Mouse (Mus musculus): ENCODE data around the gene Gemin2.

Gemin2 gene

GRCm38 (mm10) chr12:59013234-59013633 lies at the start of gene Gemin2:
TSS of gene Gemin2 (plus strand) at chr12:59013393.
- POLR2A ChIA-PET = interaction anchor here (0.5 to 6.0 kb wide), 69 partner anchors 9 to 1600 kb away, joined by 3 to 92 read pairs (median 6); partner anchors contain the start of genes Fbxo33 (in 3 of the 4), Pnn (in 3 of the 4) and Trappc6b (in 2 of the 4)
- CTCF ChIA-PET = interaction anchor here in 2 of 4 experiments (1.0 kb wide), 2 partner anchors 19 to 28 kb away, joined by 3 read pairs; no protein-coding TSS in a partner anchor

- CTCF ChIA-PET = interaction anchor here in 3 of 4 experiments (0.6 to 2.9 kb wide), 9 partner anchors 10 to 1142 kb away, joined by 3 to 11 read pairs (median 4); no protein-coding TSS in a partner anchor
- POLR2A ChIA-PET = interaction anchor here in 2 of 4 experiments (0.9 to 4.4 kb wide), 6 partner anchors 11 to 102 kb away, joined by 3 to 16 read pairs (median 5); partner anchors contain the start of genes Gemin2 (in 1 of the 2) and Pnn (in 1 of the 2)
Measured at GRCm38 (mm10) chr12:58964583-58964982, 48.6 kb upstream of the Gemin2 start.

- CTCF ChIA-PET = interaction anchor here (0.6 to 1.2 kb wide), 7 partner anchors 12 to 576 kb away, joined by 3 to 6 read pairs (median 4); no protein-coding TSS in a partner anchor
- POLR2A ChIA-PET = interaction anchor here in 2 of 4 experiments (1.0 to 2.8 kb wide), 8 partner anchors 9 to 64 kb away, joined by 3 to 16 read pairs (median 8); partner anchors contain the start of genes Gemin2 (in 2 of the 2) and Sec23a (in 2 of the 2)
Measured at GRCm38 (mm10) chr12:58976966-58977365, 36.2 kb upstream of the Gemin2 start.

GRCm38 (mm10) chr12:58981178-58981661 lies 32.0 kb upstream of the Gemin2 start:
- CTCF ChIA-PET = interaction anchor here in 1 of 4 experiments (0.7 kb wide), 1 partner anchor 138 kb away, joined by 3 read pairs; no protein-coding TSS in a partner anchor
- POLR2A ChIA-PET = interaction anchor here in 3 of 4 experiments (0.5 to 2.4 kb wide), 7 partner anchors 23 to 150 kb away, joined by 3 to 7 read pairs (median 3); partner anchors contain the start of gene Pnn (in 1 of the 3)

- POLR2A ChIA-PET = interaction anchor here in 1 of 4 experiments (0.5 to 0.7 kb wide), 2 partner anchors 10 to 19 kb away, joined by 3 to 4 read pairs; no protein-coding TSS in a partner anchor
- CTCF ChIA-PET = no interaction called here
Measured at GRCm38 (mm10) chr12:58985766-58986165, 27.4 kb upstream of the Gemin2 start.

- POLR2A ChIA-PET = interaction anchor here in 3 of 4 experiments (0.6 to 6.0 kb wide), 18 partner anchors 12 to 1469 kb away, joined by 3 to 92 read pairs (median 5); partner anchors contain the start of genes Pnn (in 2 of the 3), Fbxo33 (in 1 of the 3) and Trappc6b (in 1 of the 3)
- CTCF ChIA-PET = no interaction called here
Measured at GRCm38 (mm10) chr12:59010482-59010881, 2.7 kb upstream of the Gemin2 start.

- CTCF ChIA-PET = interaction anchor here in 1 of 4 experiments (0.6 kb wide), 2 partner anchors 15 to 29 kb away, joined by 4 to 9 read pairs; no protein-coding TSS in a partner anchor
- POLR2A ChIA-PET = interaction anchor here in 3 of 4 experiments (0.7 to 6.0 kb wide), 27 partner anchors 9 to 797 kb away, joined by 3 to 92 read pairs (median 5); partner anchors contain the start of genes Fbxo33 (in 2 of the 3), Pnn (in 1 of the 3) and Trappc6b (in 1 of the 3)
Measured at GRCm38 (mm10) chr12:59011275-59011843, 1.8 kb upstream of the Gemin2 start.

GRCm38 (mm10) chr12:59011844-59012709 lies 1.1 kb upstream of the Gemin2 start, which contains the start of gene Sec23a:
TSS of gene Sec23a (minus strand) at chr12:59012017.
- ChIA-PET CTCF (interaction anchor here in 1 of 4 experiments (0.6 kb wide), 2 partner anchors 15 to 30 kb away, joined by 4 to 9 read pairs; no protein-coding TSS in a partner anchor), POLR2A (interaction anchor here (0.7 to 6.0 kb wide), 58 partner anchors 8 to 207 kb away, joined by 3 to 92 read pairs (median 6); partner anchors contain the start of genes Fbxo33 (in 3 of the 4), Pnn (in 3 of the 4) and Trappc6b (in 2 of the 4))

- ChIA-PET POLR2A (interaction anchor here (0.5 to 6.0 kb wide), 64 partner anchors 7 to 1601 kb away, joined by 3 to 92 read pairs (median 8); partner anchors contain the start of genes Fbxo33 (in 3 of the 4), Pnn (in 3 of the 4) and Trappc6b (in 2 of the 4)), CTCF (interaction anchor here in 2 of 4 experiments (1.0 kb wide), 2 partner anchors 20 to 28 kb away, joined by 3 read pairs; no protein-coding TSS in a partner anchor)
Measured at GRCm38 (mm10) chr12:59012710-59013091, 492 bp upstream of the Gemin2 start.

GRCm38 (mm10) chr12:59017970-59018369 lies 4.8 kb downstream of the Gemin2 start:
- CTCF ChIA-PET = no interaction called here
- POLR2A ChIA-PET = interaction anchor here in 1 of 4 experiments (0.6 kb wide), 1 partner anchor 544 kb away, joined by 3 read pairs; no protein-coding TSS in a partner anchor

GRCm38 (mm10) chr12:59019891-59020290 lies 6.7 kb downstream of the Gemin2 start:
- CTCF ChIA-PET = no interaction called here
- POLR2A ChIA-PET = interaction anchor here in 3 of 4 experiments (0.7 to 5.0 kb wide), 7 partner anchors 8 to 47 kb away, joined by 3 to 22 read pairs (median 6); partner anchors contain the start of genes Sec23a (in 2 of the 3), Gemin2 (in 1 of the 3) and Pnn (in 1 of the 3)

GRCm38 (mm10) chr12:59021306-59021705 lies 8.1 kb downstream of the Gemin2 start:
- ChIA-PET CTCF (interaction anchor here in 2 of 4 experiments (0.6 to 0.9 kb wide), 2 partner anchors 11 to 36 kb away, joined by 3 read pairs; no protein-coding TSS in a partner anchor), POLR2A (interaction anchor here in 2 of 4 experiments (0.7 to 5.0 kb wide), 2 partner anchors 9 to 23 kb away, joined by 3 to 22 read pairs; partner anchors contain the start of genes Gemin2 (in 1 of the 2) and Sec23a (in 1 of the 2))

GRCm38 (mm10) chr12:59032101-59032500 lies 18.9 kb downstream of the Gemin2 start:
- ChIA-PET CTCF (interaction anchor here in 3 of 4 experiments (0.6 to 1.0 kb wide), 4 partner anchors 11 to 55 kb away, joined by 3 read pairs; partner anchors contain the start of gene Gemin2 (in 1 of the 3)), POLR2A (interaction anchor here in 3 of 4 experiments (0.9 to 3.0 kb wide), 13 partner anchors 8 to 188 kb away, joined by 3 to 25 read pairs (median 6); partner anchors contain the start of genes Gemin2 (in 2 of the 3), Pnn (in 2 of the 3), Sec23a (in 2 of the 3) and Fbxo33 (in 1 of the 3))

GRCm38 (mm10) chr12:59039162-59039970 lies 26.2 kb downstream of the Gemin2 start:
- ChIA-PET CTCF (interaction anchor here in 1 of 4 experiments (0.6 kb wide), 1 partner anchor 702 kb away, joined by 3 read pairs; no protein-coding TSS in a partner anchor), POLR2A (interaction anchor here (0.6 to 7.6 kb wide), 84 partner anchors 7 to 213 kb away, joined by 3 to 307 read pairs (median 7); partner anchors contain the start of genes Gemin2 (in 4 of the 4), Pnn (in 4 of the 4), Trappc6b (in 4 of the 4) and Fbxo33 (in 3 of the 4))

- POLR2A ChIA-PET = interaction anchor here (0.6 to 7.6 kb wide), 130 partner anchors 8 to 1810 kb away, joined by 3 to 307 read pairs (median 5); partner anchors contain the start of genes Fbxo33 (in 4 of the 4), Gemin2 (in 4 of the 4), Pnn (in 4 of the 4) and Trappc6b (in 4 of the 4)
Measured at GRCm38 (mm10) chr12:59039971-59040844, 27.0 kb downstream of the Gemin2 start.

More at GRCm38 (mm10) chr12:59039971-59040844, 27.0 kb downstream of the Gemin2 start:
- CTCF ChIA-PET = interaction anchor here in 2 of 4 experiments (0.6 to 1.4 kb wide), 3 partner anchors 27 to 703 kb away, joined by 3 read pairs; partner anchors contain the start of genes Gemin2 (in 1 of the 2) and Pnn (in 1 of the 2)

Measured in embryonic stem cell, embryonic (primary cell).